In genomic region chr8:79268921-79269320, GRCm38 (mm10) we compare ENCODE assay signal across 31 mouse cellular contexts. TPM values are rescaled to one million over a fixed set of nuclear protein-coding genes. Genes with fewer than 3 reads are reported as not detected.
"Had no signal": no experiment of that assay in that cellular context is flagged by ENCODE, and none has a peak within 500 bp of the region (broad histone marks: within the 10 kb centered on the region; RNA-seq: fewer than 3 reads in every experiment).

No protein-coding gene starts in this region.

- H3K4me2 ChIP-seq: intestine, embryonic 15.5 days; liver, embryonic 11.5 days; lung, embryonic 15.5 days; midbrain, embryonic 13.5 days; neural tube, embryonic 13.5 days had no signal

- DNase-seq: layer of hippocampus, adult 9-11 months; lung, adult 18-20 months; lung, postnatal 10 days; lung, postnatal 36 days; retina, postnatal 1 day; right cerebral cortex, postnatal 25 days; thymus, adult 18-20 months; thymus, postnatal 36 days had no signal

- H3K4me1 ChIP-seq: intestine, embryonic 15.5 days; lung, embryonic 15.5 days; megakaryocyte, embryonic 14.5 days; midbrain, embryonic 10.5 days; midbrain, embryonic 13.5 days; neural tube, embryonic 13.5 days had no signal

- H3K27me3 ChIP-seq: intestine, embryonic 15.5 days; lung, embryonic 15.5 days; megakaryocyte, embryonic 14.5 days; midbrain, embryonic 13.5 days; neural tube, embryonic 13.5 days had no signal

- ATAC-seq: hindbrain, embryonic 16.5 days; intestine, embryonic 15.5 days; midbrain, embryonic 13.5 days; midbrain, embryonic 16.5 days had no signal

- H3K27ac ChIP-seq: intestine, embryonic 15.5 days; layer of hippocampus, adult 2 months; liver, embryonic 14.5 days; lung, embryonic 15.5 days; midbrain, embryonic 10.5 days; midbrain, embryonic 13.5 days; neural tube, embryonic 13.5 days had no signal

- H3K9me3 ChIP-seq: intestine, embryonic 15.5 days; lung, embryonic 15.5 days; megakaryocyte, embryonic 14.5 days; midbrain, embryonic 10.5 days; midbrain, embryonic 13.5 days; neural tube, embryonic 13.5 days had no signal

- H3K9ac ChIP-seq: intestine, embryonic 15.5 days; liver, embryonic 14.5 days; lung, embryonic 15.5 days; midbrain, embryonic 13.5 days; neural tube, embryonic 13.5 days had no signal

- H3K4me3 ChIP-seq: intestine, embryonic 15.5 days; layer of hippocampus, adult 2 months; lung, embryonic 15.5 days; megakaryocyte, embryonic 14.5 days; midbrain, embryonic 10.5 days; midbrain, embryonic 13.5 days; myocyte; neural tube, embryonic 13.5 days had no signal

RNA-seq across cellular contexts. Expression of gene 1700011L22Rik, which starts 20.6 kb away (rescaled TPM):
- total RNA-seq: layer of hippocampus, adult 2 months; layer of hippocampus, postnatal 25 days; left cerebral cortex, adult 18-20 months; left cerebral cortex, postnatal 10 days; left cerebral cortex, postnatal 36 days; monocyte, adult 5-6 weeks; neutrophil, adult 5-6 weeks had no signal
- polyA plus RNA-seq: hindbrain, embryonic 16.5 days; intestine, embryonic 15.5 days; large intestine, adult 2 months; limb, embryonic 11.5 days; limb, embryonic 14.5 days; liver, embryonic 11.5 days; liver, embryonic 14.5 days; lung, embryonic 15.5 days; midbrain, embryonic 10.5 days; midbrain, embryonic 13.5 days; midbrain, embryonic 16.5 days; myocyte; neural tube, embryonic 13.5 days; spleen, adult 2 months; stomach, embryonic 16.5 days had no signal
